Mouse (Mus musculus): Measurements from ENCODE around the gene Mmd2. TPM values are rescaled to one million over a fixed set of nuclear protein-coding genes. Genes with fewer than 3 reads are reported as not detected.
A peak's percentile ranks its signal among the peaks of the same experiment; 100 is the strongest.

Mmd2 gene
- total and polyA plus RNA-seq, 3 experiments, result not detected

DNA sequence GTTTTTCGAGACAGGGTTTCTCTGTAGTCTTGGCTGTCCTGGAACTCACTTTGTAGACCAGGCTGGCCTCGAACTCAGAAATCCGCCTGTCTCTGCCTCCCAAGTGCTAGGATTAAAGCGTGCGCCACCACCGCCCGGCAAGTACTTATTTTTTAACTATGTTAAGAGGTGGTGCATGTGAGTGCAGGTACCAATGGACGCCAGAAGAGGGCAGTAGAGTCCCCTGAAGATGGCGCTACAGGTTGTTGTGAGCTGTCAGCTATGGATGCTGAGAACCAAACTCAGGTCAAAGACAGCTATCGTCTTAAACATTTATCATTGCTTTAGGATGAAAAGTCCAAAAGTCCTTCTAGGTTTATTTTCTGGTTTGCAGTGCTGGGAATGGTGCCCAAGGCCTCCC is 30.4 kb downstream of the Mmd2 start:
- H3K79me2 ChIP-seq (replicated peaks; ENCODE audit: control insufficient read depth, extremely low read depth, insufficient read depth, poor library complexity, severe bottlenecking), result no peaks in the 10 kb centered on the region
- no peak overlapping the region for H3K27ac ChIP-seq (ENCODE audit: insufficient read depth, low read depth)
- peaks cover 32% of the 10 kb centered on the region for H3K27me3 ChIP-seq (replicated peaks)
- in situ Hi-C loops (cut with MboI; ENCODE audit: low pct_ligation_motif_present, low pct_unique_long_range_greater_than_20kb, low sequenced_read_pairs), result loop anchor here (10.0 to 25.0 kb wide), 2 partner anchors 73 to 134 kb away; no protein-coding TSS in a partner anchor
- TF ChIP-seq CTCF (conservative IDR thresholded peaks at IDR 0.05 in 1 of 2, IDR thresholded peaks at IDR 0.05 in 1 of 2; ENCODE audit: low read depth in 2 of 2, low read length in 2 of 2) (peak in 1 of 2 experiments; percentile 15; a peak in 1 of 4 replicates), MAFK (IDR thresholded peaks at IDR 0.05; ENCODE audit: insufficient replicate concordance, low read length) (no peak)
- no peaks in the 10 kb centered on the region for H3K36me3 ChIP-seq (replicated peaks in 1 of 2; ENCODE audit: control insufficient read depth in 1 of 2, insufficient read depth in 1 of 2, low read length in 1 of 2)
- H3K4me3 ChIP-seq (replicated peaks in 1 of 3; ENCODE audit: low read depth in 2 of 3, low read length in 2 of 3, poor library complexity in 1 of 3), result no peak overlapping the region
- no peak for DNase-seq (ENCODE audit: extremely low read depth)
- no peak overlapping the region for H3K4me2 ChIP-seq (ENCODE audit: insufficient read depth, low read depth, poor library complexity, severe bottlenecking)
- H3K9ac ChIP-seq (ENCODE audit: insufficient read depth, low read depth), result no peak overlapping the region
- H3K9me3 ChIP-seq (replicated peaks; ENCODE audit: low read length), result peaks cover 12% of the 10 kb centered on the region
- H3K4me1 ChIP-seq (ENCODE audit: control insufficient read depth in 1 of 2, insufficient read depth in 2 of 2), result no peaks in the 10 kb centered on the region
- dilution Hi-C loops (cut with MboI; ENCODE audit: extremely low pct_ligation_motif_present, extremely low pct_unique_long_range_greater_than_20kb, low sequenced_read_pairs), result no loop called here

DNA sequence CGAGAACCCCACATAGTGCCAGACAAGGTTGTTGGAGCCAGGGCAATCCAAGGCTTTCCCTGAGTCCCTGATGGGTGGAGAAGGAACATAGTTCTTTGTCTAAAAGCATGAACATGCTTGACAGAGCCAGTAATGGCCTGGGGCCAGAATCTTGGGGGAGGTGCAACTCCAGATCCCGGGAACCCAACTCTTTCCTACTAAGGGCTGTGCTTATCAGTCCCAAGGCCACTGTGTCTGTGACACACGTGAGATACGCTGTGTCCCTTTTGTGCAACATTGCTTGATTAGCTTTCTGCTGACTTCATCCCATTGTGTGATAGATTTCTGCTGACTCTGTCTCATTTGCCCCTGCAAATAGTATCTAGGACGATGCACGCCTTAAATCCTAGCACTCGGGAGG is 31.8 kb downstream of the Mmd2 start:
- Histone ChIP-seq H3K9ac (ENCODE audit: insufficient read depth, low read depth) (no peak overlapping the region), H3K27me3 (replicated peaks) (peaks cover 25% of the 10 kb centered on the region), H3K4me1 (ENCODE audit: control insufficient read depth in 1 of 2, insufficient read depth in 2 of 2) (no peaks in the 10 kb centered on the region), H3K4me2 (ENCODE audit: insufficient read depth, low read depth, poor library complexity, severe bottlenecking) (no peak overlapping the region), H3K79me2 (replicated peaks; ENCODE audit: control insufficient read depth, extremely low read depth, insufficient read depth, poor library complexity, severe bottlenecking) (no peaks in the 10 kb centered on the region), H3K27ac (ENCODE audit: insufficient read depth, low read depth) (no peak overlapping the region), H3K36me3 (replicated peaks in 1 of 2; ENCODE audit: control insufficient read depth in 1 of 2, insufficient read depth in 1 of 2, low read length in 1 of 2) (no peaks in the 10 kb centered on the region), H3K4me3 (replicated peaks in 1 of 3; ENCODE audit: low read depth in 2 of 3, low read length in 2 of 3, poor library complexity in 1 of 3) (no peak overlapping the region), H3K9me3 (replicated peaks; ENCODE audit: low read length) (peaks cover 19% of the 10 kb centered on the region)
- DNase-seq (ENCODE audit: extremely low read depth), result no peak
- in situ Hi-C loops (cut with MboI; ENCODE audit: low pct_ligation_motif_present, low pct_unique_long_range_greater_than_20kb, low sequenced_read_pairs), result loop anchor here (10.0 to 25.0 kb wide), 2 partner anchors 72 to 135 kb away; no protein-coding TSS in a partner anchor
- dilution Hi-C loops (cut with MboI; ENCODE audit: extremely low pct_ligation_motif_present, extremely low pct_unique_long_range_greater_than_20kb, low sequenced_read_pairs), result no loop called here
- TF ChIP-seq MXI1 (IDR thresholded peaks at IDR 0.05; ENCODE audit: low read depth, low read length) (no peak), CHD1 (IDR thresholded peaks at IDR 0.05; ENCODE audit: low read depth, low read length) (no peak), ETS1 (conservative IDR thresholded peaks at IDR 0.05; ENCODE audit: low read depth, low read length) (no peak), JUND (conservative IDR thresholded peaks at IDR 0.05; ENCODE audit: low read depth, low read length) (no peak), ZMIZ1 (IDR thresholded peaks at IDR 0.05; ENCODE audit: low read depth, low read length) (no peak), NRF1 (IDR thresholded peaks at IDR 0.05; ENCODE audit: low read depth, low read length) (no peak), RCOR1 (conservative IDR thresholded peaks at IDR 0.05; ENCODE audit: low read depth, low read length) (no peak), PAX5 (IDR thresholded peaks at IDR 0.05; ENCODE audit: low read length) (no peak), MEF2A (IDR thresholded peaks at IDR 0.05; ENCODE audit: borderline replicate concordance, low read depth, low read length) (no peak), MYC (IDR thresholded peaks at IDR 0.05; ENCODE audit: low read depth, low read length) (no peak)

DNA sequence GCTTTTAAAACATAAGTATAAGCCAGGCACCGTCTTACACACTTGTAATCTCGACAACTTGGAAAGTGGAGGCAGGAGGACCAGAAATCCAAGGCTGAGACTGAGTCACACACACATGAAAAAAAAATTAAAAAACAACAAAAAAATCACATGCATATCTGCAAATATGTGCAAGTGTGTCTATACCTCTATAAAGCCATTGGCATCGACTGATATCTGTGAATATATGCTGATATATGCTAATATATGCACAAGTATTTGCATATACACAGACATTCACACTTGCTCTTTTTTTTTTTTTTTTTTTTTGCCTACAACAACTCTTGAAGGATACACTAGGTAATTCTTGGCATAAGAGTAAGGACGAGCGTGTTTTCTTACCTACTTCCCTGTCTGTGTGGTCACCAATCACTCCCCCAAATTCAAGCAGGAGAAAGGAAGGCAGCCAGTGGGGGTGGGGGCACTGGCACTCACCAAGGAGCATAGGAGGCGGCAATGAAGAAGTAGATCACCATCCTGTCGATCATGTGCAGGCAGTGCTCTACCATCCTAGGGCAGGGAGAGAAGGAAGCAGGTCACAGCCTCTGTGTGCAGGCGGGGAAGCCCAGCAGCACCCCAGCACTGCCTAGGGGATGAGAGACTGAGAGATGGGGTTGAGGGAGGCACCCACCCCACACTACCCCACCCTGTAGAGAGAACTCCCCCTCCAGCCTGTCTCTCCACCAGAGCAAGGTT is 34.1 kb downstream of the Mmd2 start:
- in situ Hi-C loops (cut with MboI; ENCODE audit: low pct_ligation_motif_present, low pct_unique_long_range_greater_than_20kb, low sequenced_read_pairs), result loop anchor here (10.0 to 25.0 kb wide), 2 partner anchors 70 to 138 kb away; no protein-coding TSS in a partner anchor

More for the DNA sequence above, 34.1 kb downstream of the Mmd2 start:
- Histone ChIP-seq H3K79me2 (replicated peaks; ENCODE audit: control insufficient read depth, extremely low read depth, insufficient read depth, poor library complexity, severe bottlenecking) (no peaks in the 10 kb centered on the region), H3K4me2 (ENCODE audit: insufficient read depth, low read depth, poor library complexity, severe bottlenecking) (no peak overlapping the region), H3K27me3 (replicated peaks) (peaks cover 21% of the 10 kb centered on the region), H3K4me1 (ENCODE audit: control insufficient read depth in 1 of 2, insufficient read depth in 2 of 2) (no peaks in the 10 kb centered on the region), H3K36me3 (replicated peaks in 1 of 2; ENCODE audit: control insufficient read depth in 1 of 2, insufficient read depth in 1 of 2, low read length in 1 of 2) (no peaks in the 10 kb centered on the region), H3K9me3 (replicated peaks; ENCODE audit: low read length) (peaks cover 19% of the 10 kb centered on the region), H3K27ac (ENCODE audit: insufficient read depth, low read depth) (no peak overlapping the region), H3K9ac (ENCODE audit: insufficient read depth, low read depth) (no peak overlapping the region), H3K4me3 (replicated peaks in 1 of 3; ENCODE audit: low read depth in 2 of 3, low read length in 2 of 3, poor library complexity in 1 of 3) (no peak overlapping the region)
- no peak for DNase-seq (ENCODE audit: extremely low read depth)
- dilution Hi-C loops (cut with MboI; ENCODE audit: extremely low pct_ligation_motif_present, extremely low pct_unique_long_range_greater_than_20kb, low sequenced_read_pairs), result no loop called here
- TF ChIP-seq MYC (IDR thresholded peaks at IDR 0.05; ENCODE audit: low read depth, low read length), result no peak
- TF ChIP-seq EP300 (IDR thresholded peaks at IDR 0.05; ENCODE audit: low read length), result no peak
- TF ChIP-seq GABPA (IDR thresholded peaks at IDR 0.05; ENCODE audit: insufficient replicate concordance, low read depth, low read length), result no peak
- TF ChIP-seq ELF1 (IDR thresholded peaks at IDR 0.05; ENCODE audit: low read depth, low read length), result no peak
- TF ChIP-seq UBTF (IDR thresholded peaks at IDR 0.05; ENCODE audit: low read depth, low read length), result no peak
- TF ChIP-seq JUN (IDR thresholded peaks at IDR 0.05; ENCODE audit: insufficient read depth, low read depth, low read length), result no peak
- no peak for TF ChIP-seq MXI1 (IDR thresholded peaks at IDR 0.05; ENCODE audit: low read depth, low read length)
- no peak for TF ChIP-seq CHD1 (IDR thresholded peaks at IDR 0.05; ENCODE audit: low read depth, low read length)
- TF ChIP-seq BHLHE40 (IDR thresholded peaks at IDR 0.05; ENCODE audit: low read depth, low read length), result no peak
- no peak for TF ChIP-seq KAT2A (IDR thresholded peaks at IDR 0.05; ENCODE audit: insufficient replicate concordance, low read length)
- no peak for TF ChIP-seq SMC3 (IDR thresholded peaks at IDR 0.05; ENCODE audit: low read depth, low read length)
- TF ChIP-seq TBP (conservative IDR thresholded peaks at IDR 0.05; ENCODE audit: low read depth, low read length), result no peak
- no peak for TF ChIP-seq CHD2 (IDR thresholded peaks at IDR 0.05; ENCODE audit: low read length)
- no peak for TF ChIP-seq E2F4 (IDR thresholded peaks at IDR 0.05; ENCODE audit: insufficient replicate concordance, low read depth, low read length)
- no peak for TF ChIP-seq IRF4 (IDR thresholded peaks at IDR 0.05; ENCODE audit: low read depth, low read length)
- TF ChIP-seq USF2 (conservative IDR thresholded peaks at IDR 0.05; ENCODE audit: low read depth, low read length), result no peak
